Mouse (Mus musculus) adrenal gland, postnatal 25 days (tissue): ENCODE results near the gene Dop1b. TPM values are rescaled to one million over a fixed set of nuclear protein-coding genes. Genes with fewer than 3 reads are reported as not detected.
A peak's percentile ranks its signal among the peaks of the same experiment; 100 is the strongest.

Experiments
- DNase-seq: peaks from one replicate; pipeline ENCODE4 v3.0.0; 2021; ENCODE audit warnings: mixed read lengths
- total RNA-seq: library from RNA; stranded (reverse); gene quantifications from 2 replicates; pipeline ENCODE4 v1.2.3, GENCODE M21; 2021

Dop1b gene
- total RNA-seq, 1 experiment from 2014 or later = 21.3 TPM

DNA sequence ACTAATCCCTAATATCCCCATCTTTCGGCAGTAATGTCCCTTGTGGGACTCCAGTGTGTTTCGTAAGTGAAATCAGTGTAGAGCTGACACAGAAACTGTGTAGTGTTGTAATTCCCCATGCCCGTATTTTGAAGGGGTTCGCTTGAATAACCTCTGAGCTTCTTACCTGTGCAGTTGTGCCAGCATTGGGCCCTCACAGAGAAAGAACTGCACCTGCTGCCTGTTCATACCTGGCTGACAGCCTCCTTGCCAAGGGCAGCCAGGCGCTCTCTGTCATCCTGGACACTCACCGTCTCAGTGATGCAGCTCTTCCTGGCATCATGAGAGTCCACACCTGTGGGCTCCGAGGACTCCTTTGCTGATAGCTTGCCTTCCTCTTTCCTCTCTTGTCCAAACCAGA, 1.3 kb downstream of the Dop1b start:
- DNase-seq = no peak

GRCm38 (mm10) chr16:93714426-93714825, 2.7 kb downstream of the Dop1b start:
- no peak for DNase-seq

GRCm38 (mm10) chr16:93715826-93716225, 4.1 kb downstream of the Dop1b start:
- DNase-seq = no peak

DNA sequence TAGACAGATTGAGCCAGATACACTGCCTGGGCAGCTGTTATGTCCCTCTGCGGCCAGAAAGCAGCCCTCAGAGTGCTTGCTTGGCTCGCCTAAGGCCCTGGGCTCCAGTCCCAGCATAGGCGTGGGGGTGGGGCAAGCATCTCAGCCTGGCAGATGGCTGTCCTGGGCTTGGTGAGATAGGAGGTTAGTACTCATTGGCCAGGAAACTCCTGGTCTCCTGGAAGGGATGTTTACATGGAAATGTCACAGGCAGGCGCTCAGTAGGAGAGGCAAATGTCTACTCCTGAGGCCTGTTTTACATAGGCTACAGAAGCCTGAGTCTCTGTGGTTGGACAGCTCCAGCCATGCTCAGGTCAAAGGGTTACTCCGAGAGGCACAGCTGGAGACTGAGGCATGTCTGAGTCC, 5.6 kb downstream of the Dop1b start:
- DNase-seq = peak; percentile 74

- no peak for DNase-seq
Measured at GRCm38 (mm10) chr16:93721771-93722170, 10.1 kb downstream of the Dop1b start.

DNA sequence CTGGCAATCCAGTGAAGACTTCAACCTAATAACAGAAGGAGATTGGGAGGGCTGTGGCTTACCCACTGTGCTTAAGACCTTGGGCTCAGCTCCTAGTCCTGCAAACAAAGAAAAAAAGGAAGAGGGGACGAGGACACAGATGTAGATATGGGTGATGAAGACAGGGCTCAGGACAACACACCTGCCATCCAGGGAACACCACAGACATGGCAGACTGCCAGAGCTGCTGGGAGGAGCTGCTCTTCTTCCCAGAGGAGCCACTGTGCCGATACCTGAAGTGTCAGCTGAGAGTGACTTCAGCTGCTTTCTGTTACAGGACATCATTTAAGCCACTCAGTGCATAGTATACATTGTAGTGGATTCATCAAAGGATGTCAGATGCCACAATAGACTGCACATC, 10.8 kb downstream of the Dop1b start:
- no peak for DNase-seq

- DNase-seq = no peak
Measured at GRCm38 (mm10) chr16:93725417-93726144, 13.9 kb downstream of the Dop1b start.

- no peak for DNase-seq
Measured at GRCm38 (mm10) chr16:93726186-93726585, 14.5 kb downstream of the Dop1b start.

DNA sequence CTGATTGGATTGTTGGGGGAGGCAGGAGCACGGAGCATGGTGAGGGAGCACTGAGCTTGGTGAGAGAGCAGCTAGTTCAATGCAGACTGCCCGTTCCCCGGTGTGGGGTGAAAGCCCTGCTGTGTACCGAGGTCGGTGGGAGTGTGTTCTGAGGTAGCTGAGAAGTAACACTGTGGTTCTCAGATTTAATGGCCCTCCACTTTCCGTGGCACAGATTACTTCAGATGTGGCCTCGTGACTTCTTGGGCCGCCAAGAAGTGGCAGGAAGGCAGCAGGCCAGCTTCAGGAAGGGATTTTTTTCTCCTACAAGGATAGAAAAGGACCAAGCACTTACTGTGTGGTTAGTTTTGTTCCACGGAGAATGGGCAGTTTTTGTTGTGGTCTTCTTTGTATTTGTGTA, 17.0 kb downstream of the Dop1b start:
- no peak for DNase-seq

GRCm38 (mm10) chr16:93729801-93730721, 18.4 kb downstream of the Dop1b start:
- no peak for DNase-seq

- no peak for DNase-seq
Measured at GRCm38 (mm10) chr16:93731310-93731709, 19.6 kb downstream of the Dop1b start.

GRCm38 (mm10) chr16:93732875-93733569, 21.3 kb downstream of the Dop1b start:
- DNase-seq = no peak

GRCm38 (mm10) chr16:93739251-93739650, 27.5 kb downstream of the Dop1b start:
- DNase-seq = no peak

DNA sequence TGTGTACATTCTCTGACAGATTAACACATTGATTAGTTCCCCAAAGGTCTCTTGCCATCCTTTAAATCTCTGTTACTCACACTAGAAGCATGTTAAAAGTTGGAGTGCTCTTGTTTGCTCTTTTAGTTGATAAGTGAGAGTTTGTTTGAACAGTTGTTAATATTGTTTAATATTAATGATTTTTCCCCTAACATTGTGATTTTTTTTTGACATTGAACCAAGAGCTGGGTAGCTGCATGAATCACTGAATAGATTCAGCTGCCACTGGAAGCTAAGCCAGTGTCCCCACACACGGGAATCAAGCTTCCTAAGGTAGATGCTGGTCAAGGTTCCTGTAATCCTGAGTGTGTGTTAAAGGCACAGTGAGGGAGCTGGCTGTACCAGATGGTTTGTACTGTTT, 31.2 kb downstream of the Dop1b start:
- no peak for DNase-seq

- no peak for DNase-seq
Measured at GRCm38 (mm10) chr16:93744049-93744490, 32.4 kb downstream of the Dop1b start.

DNA sequence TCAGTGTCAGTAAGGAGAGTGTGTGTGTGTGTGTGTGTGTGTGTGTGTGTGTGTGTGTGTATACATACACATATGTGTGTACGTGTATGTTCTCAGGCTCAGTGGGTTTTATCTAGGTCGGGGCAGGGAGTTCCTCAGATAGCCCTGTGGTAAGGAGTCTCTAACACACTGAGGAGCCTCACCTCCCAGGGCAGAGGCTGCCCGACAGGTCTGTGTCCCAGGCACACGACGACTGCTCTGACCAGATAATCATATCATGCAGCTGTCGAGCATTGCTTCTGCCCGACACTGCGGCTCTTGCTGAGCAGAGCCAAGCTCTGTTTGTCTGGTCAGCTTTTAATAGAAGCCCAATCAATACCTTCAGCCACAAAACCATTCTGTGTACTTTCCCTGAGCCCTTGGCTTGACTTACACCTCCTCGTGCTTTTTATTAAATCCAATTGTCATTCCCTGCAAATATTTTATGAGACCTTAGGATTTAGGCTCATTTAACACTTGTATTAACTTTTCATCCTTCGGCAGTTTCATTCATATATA, 33.2 kb downstream of the Dop1b start:
- no peak for DNase-seq

GRCm38 (mm10) chr16:93746397-93746796, 34.7 kb downstream of the Dop1b start:
- peak; percentile 24 for DNase-seq

- DNase-seq = no peak
Measured at GRCm38 (mm10) chr16:93746957-93747356, 35.3 kb downstream of the Dop1b start.

DNA sequence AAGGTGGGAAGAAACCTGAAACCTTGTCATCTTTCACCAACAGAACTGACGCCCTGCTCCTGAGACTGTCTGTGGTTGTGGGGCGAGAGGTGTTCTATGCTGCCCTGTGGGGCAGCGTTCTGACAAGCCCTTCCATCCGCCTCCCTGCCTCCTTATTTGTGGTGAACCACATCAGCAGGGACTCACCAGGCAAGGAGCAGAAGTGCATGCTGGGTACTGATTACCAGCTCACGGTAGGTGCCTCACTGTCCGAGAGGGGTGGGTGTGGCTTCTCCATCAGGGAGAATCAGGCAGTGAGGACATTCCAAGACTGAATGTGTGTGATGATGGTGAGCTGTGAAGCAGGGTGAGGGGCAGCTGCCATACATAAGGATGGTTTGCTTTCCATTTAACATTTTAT, 35.7 kb downstream of the Dop1b start:
- DNase-seq = no peak

- no peak for DNase-seq
Measured at GRCm38 (mm10) chr16:93749147-93749910, 37.6 kb downstream of the Dop1b start.

- DNase-seq = no peak
Measured at GRCm38 (mm10) chr16:93750464-93750863, 38.8 kb downstream of the Dop1b start.

- no peak for DNase-seq
Measured at GRCm38 (mm10) chr16:93751816-93752215, 40.1 kb downstream of the Dop1b start.
